Mouse (Mus musculus) lung, adult 18-20 months (tissue): ENCODE results near the gene Cfap69.

Experiments
- DNase-seq, 2 experiments: peaks; one replicate each; pipeline ENCODE4 v3.0.0; 2022; ENCODE audit warnings: mixed read lengths in 2 of 2

Cfap69 gene

DNA sequence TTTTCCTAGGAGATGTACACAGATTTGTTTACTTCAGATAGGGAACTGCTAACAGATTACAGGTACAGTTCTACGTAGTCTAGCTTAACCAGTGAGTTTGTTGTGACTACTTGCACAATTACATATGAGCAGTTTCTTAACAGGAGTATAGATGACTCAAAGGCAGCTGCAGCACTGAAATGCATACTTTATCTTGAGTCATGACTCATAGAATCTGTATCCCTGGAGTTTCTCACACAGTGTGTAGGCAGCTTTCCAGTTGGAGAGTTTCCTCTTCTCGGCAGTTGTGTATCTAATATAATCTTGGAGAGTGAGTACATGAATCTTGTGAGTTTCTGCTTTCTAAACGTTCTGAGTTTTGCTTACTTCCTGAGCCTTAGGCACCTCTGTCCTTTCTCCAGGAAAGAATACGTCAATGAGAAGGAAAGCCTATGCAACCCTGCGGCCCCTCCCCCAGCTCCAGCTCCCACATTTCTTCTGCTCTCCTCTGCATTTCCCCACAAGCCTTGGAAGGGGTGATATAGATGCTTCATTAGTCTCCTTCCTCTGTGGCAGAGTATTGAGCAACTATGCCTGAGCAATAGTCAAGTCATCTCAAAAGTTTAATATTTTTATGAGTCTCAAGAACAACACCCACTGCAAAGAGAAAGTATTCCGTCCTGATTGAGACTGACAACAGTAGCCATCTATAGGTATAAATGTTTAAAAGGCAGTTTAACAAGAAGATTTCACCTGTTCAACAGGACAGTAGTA is 15.0 kb downstream of the Cfap69 start:
- no peak for DNase-seq

DNA sequence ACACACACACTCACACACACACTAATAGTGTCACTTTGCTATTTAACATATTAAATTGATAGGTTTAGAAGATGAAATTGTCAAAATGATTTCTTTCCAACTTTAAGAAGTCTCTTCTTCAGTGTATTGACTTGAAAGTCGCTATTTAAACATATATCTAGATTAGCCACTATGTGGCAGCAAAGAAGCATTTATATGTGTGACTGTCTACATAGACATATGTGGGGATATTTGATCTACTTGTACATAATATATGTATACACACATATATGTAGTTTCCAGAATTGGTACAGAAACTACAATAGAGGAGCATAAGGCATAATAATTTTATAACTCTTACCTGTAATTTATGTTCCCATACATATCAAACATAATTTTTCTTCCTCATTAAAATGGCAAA is 17.9 kb downstream of the Cfap69 start:
- DNase-seq: no peak

DNA sequence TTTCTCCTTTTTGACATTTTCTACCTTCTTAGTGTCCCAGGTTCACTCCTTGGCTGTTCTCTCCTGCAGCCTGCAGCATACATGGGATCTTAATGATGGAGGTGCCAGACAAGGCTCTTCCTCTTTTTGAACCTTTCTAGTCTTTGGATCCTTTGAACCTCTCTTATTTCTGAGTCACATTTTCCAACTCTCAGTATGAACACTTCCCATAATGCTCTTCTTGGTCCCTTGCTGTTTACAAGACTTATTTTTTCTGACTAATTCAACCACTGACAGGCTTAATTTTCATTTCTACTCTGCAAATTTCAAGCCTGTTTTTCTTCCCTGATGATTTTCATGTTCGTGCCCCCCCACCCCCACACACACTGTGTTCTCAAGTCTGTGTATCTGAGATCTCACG is 25.5 kb downstream of the Cfap69 start:
- no peak for DNase-seq

DNA sequence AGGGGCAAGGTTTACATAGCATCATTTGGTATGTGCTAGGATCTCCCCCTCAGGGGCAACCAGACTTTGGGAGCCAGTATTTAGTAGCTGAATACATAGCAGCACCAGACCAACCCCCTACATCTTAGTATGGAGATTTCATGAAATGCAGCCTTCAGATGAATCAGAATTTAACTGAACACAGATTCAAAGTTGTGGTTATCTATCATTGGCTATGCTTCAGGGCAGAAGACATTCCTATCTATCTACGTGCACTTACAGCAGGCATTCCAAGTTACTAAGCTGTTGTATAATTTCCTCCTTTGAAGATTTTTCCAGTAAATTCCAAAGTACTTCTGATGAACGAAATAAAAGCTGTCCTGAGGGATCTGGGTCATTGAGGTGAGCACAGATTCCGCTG is 38.5 kb downstream of the Cfap69 start:
- DNase-seq: no peak

DNA sequence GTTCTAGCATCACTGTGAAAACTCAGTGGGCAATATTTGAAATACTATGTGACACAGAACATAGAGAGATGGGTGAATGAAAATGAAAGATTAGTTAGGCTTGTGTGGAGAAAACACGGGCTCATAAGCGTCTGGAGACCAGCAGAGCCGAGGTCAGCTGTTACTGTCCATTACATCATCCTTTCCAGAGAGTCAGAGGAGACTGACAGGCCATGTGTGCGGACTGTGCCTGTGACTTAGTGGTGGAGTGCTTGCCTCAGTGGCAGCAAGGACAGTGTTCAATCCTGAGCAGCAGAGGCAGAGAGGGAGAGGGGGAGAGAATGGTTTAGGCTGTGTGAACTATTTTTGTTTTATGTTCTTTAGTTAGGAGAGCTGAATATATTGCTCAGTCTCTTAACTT is 45.7 kb downstream of the Cfap69 start:
- DNase-seq: no peak

DNA sequence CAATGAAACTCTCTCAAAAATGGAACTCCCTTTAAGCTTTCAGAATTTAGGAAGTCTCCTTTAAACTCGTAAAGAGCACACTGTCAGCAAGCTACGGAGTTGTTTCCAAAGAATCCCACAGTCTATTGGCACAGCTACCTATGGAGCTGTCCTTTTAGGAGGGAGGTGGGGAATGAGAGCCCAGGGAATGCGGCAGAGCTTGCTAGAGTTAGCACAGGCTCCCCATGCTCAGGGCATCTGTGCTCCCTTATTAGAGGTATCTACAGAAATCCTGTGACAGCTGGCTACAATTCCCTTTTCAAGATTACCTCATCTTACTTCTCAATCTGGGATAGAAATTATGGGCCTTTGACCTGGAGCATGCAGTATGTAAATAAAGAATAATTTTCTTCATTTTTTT is 53.5 kb downstream of the Cfap69 start:
- no peak for DNase-seq

DNA sequence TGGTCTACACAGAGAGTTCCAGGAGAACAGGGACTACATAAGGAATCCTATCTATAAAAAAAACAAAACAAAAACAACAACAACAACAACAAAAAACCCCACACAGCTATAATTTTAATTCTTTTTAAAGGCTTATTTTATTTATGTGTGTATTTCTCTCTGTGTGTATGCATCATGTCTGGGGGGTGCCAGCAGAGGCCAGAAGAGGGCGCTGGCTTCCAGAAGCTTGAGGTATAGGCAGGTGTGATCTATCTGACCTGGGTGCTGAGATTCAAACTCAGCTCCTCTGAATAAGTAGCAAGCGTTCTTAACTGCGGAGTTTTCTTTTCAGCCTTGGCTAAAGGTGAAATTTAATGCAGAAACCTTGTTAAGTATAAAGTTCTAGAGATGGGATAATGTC is 76.4 kb downstream of the Cfap69 start:
- DNase-seq: no peak

DNA sequence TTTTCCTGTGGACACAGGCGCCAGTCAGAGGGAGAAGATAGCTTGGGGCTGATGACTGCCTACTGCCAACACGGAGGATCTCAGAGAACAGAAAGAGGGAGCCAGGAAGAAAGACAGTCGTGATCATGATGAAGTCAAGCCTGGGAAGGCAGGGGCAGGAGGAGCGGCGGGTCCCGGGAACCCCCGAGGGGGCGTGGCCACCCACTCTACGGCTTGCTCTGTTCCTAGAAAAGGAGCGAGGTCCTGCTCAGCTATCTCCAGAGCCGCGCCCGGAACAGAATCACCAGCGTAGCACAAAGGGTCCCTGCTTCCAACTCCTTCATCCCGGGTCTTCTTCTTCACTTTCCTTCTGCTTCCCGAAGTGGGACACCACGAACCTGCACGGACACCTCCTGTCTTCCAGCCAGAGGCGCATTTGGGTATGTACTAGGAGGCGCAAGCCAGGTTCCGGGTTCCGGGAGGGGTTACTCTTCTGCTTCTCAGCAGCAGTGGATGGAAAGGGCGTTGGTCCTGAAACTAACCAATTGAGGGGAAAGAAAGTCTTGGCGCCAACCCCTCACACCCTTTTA is 90.2 kb downstream of the Cfap69 start, which contains the start of gene Gm8773:
Gm8773 (plus strand) TSS at position 51 of the 569 bp plus-strand sequence.
- DNase-seq: no peak

DNA sequence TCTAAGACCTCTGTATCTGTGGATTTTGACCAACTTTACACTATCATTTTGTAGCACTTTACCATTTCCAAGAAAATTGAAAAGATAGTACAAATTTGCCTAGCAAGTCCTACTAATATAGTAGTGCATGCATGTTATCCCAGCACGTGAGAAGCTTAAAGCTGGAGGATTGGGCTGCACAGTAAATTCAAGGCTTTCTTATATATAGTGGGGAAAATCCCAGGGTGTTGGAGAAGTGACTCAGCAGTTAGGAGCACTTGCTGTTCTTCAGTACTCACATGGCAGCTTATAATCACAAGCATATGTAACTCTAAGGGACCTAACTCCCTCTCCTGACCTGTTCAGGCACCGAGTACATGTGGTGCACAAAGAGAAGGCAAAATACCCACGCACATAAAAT is 101.6 kb downstream of the Cfap69 start:
- no peak for DNase-seq

DNA sequence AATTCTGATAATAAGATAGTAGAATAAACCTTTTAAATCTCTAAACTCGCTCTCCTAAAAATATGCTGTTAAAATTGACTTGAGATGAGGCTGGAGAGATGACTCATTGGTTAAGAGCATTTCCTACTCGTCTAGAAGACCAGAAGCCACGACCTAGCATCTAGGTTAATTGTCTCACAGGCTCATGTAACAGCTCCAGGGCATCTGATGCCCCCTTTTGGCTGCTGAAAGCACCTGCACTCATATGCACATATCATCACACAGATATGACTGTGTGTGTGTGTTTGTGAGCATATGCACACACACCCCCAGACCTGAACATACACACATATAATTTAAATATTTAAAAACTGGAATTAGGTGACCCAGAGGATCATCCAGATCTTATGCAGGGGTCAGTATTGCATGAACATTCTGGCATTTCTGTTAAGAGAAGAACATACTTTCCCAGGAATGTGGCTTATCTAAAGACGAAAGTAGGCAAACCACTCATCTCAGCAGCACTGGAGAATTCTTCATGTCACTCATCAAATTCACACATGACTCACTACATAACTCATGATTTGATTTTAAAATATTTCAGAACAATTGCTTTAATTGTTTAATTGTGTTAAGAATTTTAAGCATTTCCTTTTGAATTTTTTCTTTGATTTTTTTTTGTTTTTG is 102.9 kb downstream of the Cfap69 start:
- no peak for DNase-seq

DNA sequence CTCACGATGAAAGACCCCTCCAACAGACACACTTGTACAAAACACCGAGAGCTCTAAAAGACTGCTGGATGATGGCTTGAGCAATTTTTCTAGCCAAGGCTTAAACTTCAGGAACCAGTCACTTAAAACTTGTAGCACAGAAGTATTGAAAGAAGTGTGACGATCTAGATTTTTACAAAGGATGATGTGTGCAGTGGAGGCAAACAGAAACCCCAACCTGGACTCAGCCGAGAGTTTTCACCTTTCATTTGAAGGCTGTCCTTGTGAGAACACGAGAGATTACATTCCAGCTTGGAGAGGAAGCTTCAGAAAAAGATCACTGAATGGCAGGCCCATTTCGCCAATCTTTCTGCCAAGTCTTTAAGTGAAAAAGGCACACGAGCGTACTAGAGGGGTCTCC is 104.2 kb downstream of the Cfap69 start:
- no peak for DNase-seq

DNA sequence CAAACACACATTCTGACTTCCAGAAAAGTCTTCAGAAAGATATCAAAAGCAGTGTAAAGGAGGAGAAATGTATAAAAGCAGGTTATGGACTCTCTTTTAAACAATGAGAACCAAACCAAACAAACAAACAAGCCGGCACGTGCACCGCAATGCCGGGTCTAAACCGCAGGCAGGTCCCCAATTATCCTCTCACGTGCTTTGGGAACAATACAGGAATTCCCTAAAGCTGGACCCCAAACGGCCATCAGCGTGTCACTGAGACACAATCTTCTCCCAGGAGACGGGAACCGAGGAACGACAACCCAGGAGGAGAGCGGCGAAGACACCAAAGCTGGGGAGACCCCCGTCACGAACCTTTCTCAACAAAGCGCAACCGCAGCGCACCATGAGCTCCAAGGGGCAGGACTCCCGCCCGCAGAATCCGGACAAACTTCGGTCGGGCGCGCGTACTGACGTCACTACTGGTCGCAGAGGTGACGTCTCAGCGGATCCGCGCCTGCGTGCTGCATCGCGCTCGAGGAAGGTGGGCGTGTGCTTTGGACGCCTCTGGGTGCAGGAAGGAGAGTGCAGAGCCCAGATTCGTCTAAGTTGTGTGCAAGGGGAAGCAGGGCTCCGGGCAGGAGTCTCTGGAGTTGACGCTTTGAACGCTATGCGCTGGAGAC is 104.8 kb downstream of the Cfap69 start, which contains the start of gene Gtpbp10:
Gtpbp10 (minus strand) TSS at position 460 of the 662 bp plus-strand sequence.
- peak; percentile 88 to 92 for DNase-seq

DNA sequence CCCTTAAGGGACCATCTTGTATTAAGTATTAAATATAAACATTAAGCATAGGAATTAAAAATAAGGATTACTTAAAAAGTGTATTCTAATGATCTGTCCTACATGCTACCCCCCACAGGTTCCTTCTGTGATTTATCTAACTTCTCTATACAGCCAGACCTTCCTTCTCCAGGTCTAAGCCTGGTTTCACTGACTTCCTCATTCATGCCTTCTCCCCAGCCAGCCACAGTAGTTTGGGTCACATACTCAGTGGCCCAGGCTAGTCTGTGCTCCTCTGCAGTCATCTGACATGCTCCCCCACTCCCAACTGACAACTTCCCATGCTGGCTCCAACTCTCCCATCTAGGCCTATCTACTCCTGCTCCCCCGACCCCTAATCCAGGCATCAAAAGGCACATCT is 112.9 kb downstream of the Cfap69 start:
- DNase-seq: no peak

DNA sequence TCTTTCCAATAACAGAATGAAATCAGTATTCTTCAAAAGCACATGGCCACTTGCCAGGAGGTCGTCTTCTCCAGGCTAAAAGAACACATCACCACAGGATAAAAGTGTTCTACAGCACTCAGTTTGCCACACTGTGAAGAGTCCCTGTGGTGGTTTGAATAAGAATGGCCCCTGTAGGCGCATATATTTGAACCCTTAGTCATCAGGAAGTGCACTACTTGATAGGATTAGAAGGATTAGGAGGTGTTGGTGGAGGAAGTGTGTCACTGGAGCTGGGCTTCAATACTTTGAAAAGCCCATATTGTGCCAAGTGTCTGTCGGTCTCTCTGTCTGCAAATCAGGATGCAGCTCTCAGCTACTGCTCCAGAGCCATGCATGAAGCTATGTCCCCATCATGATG is 123.7 kb downstream of the Cfap69 start:
- DNase-seq: no peak

DNA sequence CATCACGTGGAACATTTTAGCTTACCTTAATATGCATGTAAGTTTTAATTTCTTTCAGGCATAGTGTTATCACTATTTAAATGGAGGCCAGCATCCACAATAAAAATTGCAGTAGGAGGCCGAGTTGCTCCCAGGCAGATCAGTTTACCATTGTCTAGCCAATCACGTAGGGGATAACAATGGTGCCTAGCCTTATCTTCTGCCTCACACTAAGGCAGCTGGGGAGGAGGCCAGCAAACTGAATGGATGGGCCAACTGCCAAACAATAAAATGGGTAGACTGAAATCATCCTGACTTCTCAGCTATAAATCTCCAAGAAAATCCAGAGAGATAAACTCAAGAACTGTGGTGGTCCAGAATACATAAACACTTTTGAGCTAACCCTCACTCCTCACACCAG is 124.3 kb downstream of the Cfap69 start:
- DNase-seq: no peak

DNA sequence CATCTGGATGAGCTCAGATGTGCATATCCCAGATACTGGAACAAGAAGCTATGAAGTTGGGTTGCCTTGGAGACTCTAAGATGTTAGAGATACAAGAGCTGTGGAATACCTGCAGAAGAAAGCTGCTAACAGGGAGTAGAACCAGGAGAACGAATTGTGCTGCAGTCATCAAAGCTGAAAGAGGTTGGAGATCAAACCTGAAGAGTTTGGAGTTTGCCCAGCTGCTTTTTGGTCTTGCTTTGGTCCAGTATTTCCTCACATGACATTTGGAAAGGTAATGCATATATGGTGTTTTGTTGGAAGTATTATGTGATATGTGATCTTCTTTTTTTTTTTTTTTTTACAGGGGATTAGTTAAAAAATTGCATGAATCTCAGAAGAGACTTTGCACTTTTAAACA is 127.9 kb downstream of the Cfap69 start:
- no peak for DNase-seq

DNA sequence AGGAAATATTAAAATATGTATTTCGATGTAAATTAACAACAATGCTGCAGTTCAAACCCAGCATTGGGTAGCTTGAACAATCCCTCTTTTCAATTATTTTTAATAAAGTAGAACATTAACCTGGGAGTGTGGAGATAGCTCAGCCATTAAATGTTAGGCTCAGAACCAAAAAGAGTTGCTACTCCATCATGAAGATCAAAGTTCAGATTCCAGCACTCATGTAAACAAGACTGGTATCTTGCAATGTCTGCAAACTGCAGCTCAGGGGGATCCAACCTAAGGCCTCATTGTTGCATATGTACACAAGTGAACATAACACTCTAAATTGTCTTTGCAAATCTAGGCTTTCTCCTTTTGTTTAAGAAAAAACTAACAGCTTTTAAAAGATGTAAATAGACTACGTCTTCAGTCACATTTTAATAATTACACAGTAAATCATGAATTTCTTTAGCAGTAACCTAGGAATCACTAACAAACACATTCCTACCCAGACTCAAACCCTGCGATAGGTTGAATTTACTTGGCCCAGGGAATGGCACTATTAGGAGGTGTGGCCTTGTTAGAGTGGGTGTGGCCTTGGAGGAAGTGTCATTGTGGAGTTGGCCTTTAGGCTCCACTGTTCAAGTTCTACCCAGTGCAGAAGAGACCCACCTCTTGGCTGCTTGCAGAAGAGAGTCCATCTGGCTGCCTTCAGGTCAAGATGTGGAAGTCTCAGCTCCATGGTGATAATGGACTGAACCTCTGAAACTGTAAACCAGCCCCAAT is 130.2 kb downstream of the Cfap69 start:
- no peak for DNase-seq
